Mouse (Mus musculus): ENCODE measurements around the gene 1700015G11Rik. TPM values are rescaled to one million over a fixed set of nuclear protein-coding genes. Genes with fewer than 3 reads are reported as not detected.

The 1700015G11Rik gene
- not detected for polyA plus RNA-seq (2014; fragmentation: Illumina TruSeq; extraction: RNeasy Lipid Tissue Mini Kit (QIAGEN cat#74804))

DNA sequence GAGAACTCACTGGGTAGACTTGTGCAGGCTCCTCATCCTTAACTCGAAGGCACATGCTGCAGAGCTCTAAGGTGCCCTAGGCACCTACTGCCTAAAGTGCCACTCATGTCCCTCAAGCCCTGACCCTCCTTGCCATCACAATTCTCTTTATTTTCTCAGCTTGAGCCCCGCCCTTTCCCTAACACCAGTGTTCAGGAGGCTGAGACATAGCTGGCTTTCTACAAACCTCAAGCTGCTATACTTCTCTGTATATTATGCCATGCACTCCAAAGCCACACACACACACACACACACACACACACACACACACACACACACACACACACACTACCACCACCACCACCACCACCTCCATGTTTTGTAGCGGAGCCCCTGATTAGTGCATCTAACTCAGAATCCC, at the start of gene 1700015G11Rik:
Gene 1700015G11Rik, minus strand, starts transcription at position 101 of the 400 bp plus-strand sequence.

DNA sequence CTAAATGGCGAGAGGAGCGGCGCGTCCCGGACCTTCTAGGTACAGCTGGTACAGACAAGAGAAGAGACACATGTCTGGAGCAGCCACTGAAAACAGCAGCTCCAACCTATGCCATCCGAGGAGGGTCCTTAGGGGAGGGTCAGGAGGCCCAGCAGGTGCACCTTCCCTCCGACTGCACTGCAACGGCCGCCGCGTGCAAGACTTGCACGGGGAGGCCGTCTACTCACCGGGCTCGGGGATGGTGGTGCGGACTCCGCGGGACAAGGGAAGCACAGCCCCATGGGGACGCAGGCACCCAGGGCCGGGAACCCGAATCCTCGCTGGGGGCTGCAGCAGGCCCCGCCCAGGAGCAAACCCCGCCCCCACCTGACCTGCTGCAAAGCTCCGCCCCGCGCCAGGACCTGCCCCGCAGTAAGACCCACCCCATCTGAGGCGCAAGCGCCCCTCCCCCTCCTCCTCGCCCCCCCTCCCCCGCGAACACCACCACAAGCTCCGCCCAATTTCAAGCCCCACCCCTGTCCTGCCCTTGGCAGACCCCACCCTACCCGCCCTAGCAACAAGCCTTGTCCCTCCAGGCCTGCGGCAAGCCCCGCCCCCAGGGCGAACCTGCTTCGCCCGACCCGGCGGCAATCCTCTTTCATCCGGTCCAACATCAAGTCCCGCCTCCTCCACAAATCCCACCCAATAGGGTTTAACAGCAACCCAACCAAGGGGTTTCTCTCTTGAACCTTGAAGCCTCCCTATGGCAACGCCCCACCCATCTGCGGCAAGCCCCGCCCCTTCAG, 9.8 kb downstream of the 1700015G11Rik start, which contains the start of gene Svip:
Gene Svip, minus strand, starts transcription at position 508 of the 785 bp plus-strand sequence.

Other genes with a start within 250 kb of the 1700015G11Rik start
- 26.5 TPM for gene Gas2, start 153.7 kb downstream of the 1700015G11Rik start, polyA plus RNA-seq (2014; fragmentation: Illumina TruSeq; extraction: RNeasy Lipid Tissue Mini Kit (QIAGEN cat#74804))
- 14.5 TPM for gene Fancf, start 153.5 kb downstream of the 1700015G11Rik start, polyA plus RNA-seq (2014; fragmentation: Illumina TruSeq; extraction: RNeasy Lipid Tissue Mini Kit (QIAGEN cat#74804))
- gene Svip, start 9.7 kb downstream of the 1700015G11Rik start, polyA plus RNA-seq (2014; fragmentation: Illumina TruSeq; extraction: RNeasy Lipid Tissue Mini Kit (QIAGEN cat#74804)), result 39.3 TPM

Data from ovary, adult 10 weeks (tissue).